Mouse (Mus musculus): ENCODE measurements around the gene Zfp90. TPM values are rescaled to one million over a fixed set of nuclear protein-coding genes. Genes with fewer than 3 reads are reported as not detected.

The Zfp90 gene
- polyA plus RNA-seq, 1 experiment, result 4.7 TPM

DNA sequence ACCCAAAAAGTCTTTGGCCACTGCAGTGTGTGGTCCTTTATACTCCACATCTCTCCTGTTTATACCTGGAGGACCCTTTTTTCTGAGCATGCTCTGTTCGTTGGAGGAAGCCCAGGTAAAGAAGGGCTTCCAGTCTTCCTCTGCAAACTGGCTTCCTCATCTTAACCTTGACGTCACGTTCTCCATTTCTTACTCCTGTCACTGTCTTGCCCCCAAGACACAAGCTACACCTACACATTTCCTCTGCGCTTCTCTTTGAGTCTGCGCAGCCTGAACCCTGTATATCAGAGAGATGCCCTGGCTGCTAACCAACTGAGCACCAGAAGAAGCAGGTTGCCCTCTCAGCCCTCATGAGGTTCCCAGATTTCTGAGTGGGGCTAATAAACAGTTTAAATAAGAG is 35.8 kb upstream of the Zfp90 start:
- TF ChIP-seq CTCF (IDR thresholded peaks at IDR 0.05; ENCODE audit: borderline replicate concordance, control insufficient read depth, extremely low read depth, insufficient read depth, low read length, poor library complexity), result no peak
- TF ChIP-seq POLR2A (IDR thresholded peaks at IDR 0.05; ENCODE audit: control insufficient read depth, extremely low read depth, insufficient read depth, low read length, poor library complexity), result no peak
- DNase-seq, result no peak
- WGBS, result 34% methylated on average over 5 of the region's 5 CpGs
- Histone ChIP-seq H3K27me3 (ENCODE audit: control insufficient read depth, insufficient read depth, low read length) (no peaks in the 10 kb centered on the region), H3K36me3 (ENCODE audit: control insufficient read depth, insufficient read depth, low read length) (no peaks in the 10 kb centered on the region), H3K4me3 (ENCODE audit: control insufficient read depth, insufficient read depth, low read length) (no peak overlapping the region), H3K27ac (ENCODE audit: control insufficient read depth, insufficient read depth, low read length) (no peak overlapping the region), H3K4me1 (replicated peaks; ENCODE audit: control insufficient read depth, insufficient read depth, low read length) (no peaks in the 10 kb centered on the region)

DNA sequence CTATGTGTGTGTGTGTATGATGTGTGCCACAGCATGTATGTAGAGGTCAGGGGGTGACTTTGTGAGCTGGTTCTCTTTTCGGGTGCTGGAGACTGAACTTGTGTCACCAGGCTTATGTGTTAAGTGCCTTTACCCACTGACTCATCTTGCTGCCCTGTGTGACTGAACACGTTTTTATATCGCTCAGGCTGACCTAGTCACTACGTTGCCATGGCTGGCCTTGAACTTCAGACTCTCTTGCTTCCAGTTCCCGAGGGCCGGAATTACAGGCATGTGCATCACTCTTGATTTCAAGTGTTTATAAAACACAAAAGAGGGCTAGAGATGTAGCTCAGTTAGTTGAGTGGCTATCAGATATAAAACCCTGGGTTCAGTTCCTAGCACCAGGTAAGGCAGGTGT is 34.1 kb upstream of the Zfp90 start:
- H3K27me3 ChIP-seq (ENCODE audit: control insufficient read depth, insufficient read depth, low read length), result no peaks in the 10 kb centered on the region

DNA sequence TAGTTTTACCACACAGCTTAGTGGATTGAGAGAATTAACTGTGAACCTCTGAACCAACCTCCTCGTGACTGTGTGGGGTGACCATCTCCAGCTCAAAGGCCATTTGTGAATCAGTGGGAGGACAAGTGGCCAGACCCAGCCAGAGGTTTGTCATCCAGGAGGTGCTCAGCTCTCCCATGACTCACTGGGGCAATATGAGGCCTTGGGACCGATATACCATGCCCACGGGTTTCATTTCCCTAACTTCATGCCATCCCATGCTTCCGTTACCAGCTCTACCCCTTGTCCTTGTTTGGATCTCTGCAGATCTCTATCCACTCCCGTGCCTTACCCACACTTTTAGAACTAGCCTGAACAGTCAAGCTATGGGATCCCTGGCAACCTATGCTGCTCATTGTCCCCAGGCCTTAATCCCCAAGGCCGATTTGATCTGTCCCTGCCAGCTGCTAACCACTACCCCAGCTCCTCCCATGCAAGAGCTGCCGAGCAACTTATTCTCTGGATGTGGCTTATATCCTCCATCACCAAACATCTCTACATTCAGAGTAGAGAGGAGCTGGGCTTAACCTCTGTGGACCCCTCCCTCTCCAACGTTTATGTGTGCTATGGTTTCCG is 27.2 kb upstream of the Zfp90 start:
- no peak for DNase-seq
- Histone ChIP-seq H3K4me3 (ENCODE audit: control insufficient read depth, insufficient read depth, low read length) (no peak overlapping the region), H3K4me1 (replicated peaks; ENCODE audit: control insufficient read depth, insufficient read depth, low read length) (no peaks in the 10 kb centered on the region), H3K27ac (ENCODE audit: control insufficient read depth, insufficient read depth, low read length) (no peak overlapping the region), H3K36me3 (ENCODE audit: control insufficient read depth, insufficient read depth, low read length) (no peaks in the 10 kb centered on the region), H3K27me3 (ENCODE audit: control insufficient read depth, insufficient read depth, low read length) (no peaks in the 10 kb centered on the region)
- WGBS, result 92% methylated on average over 9 of the region's 9 CpGs
- TF ChIP-seq POLR2A (IDR thresholded peaks at IDR 0.05; ENCODE audit: control insufficient read depth, extremely low read depth, insufficient read depth, low read length, poor library complexity) (no peak), CTCF (IDR thresholded peaks at IDR 0.05; ENCODE audit: borderline replicate concordance, control insufficient read depth, extremely low read depth, insufficient read depth, low read length, poor library complexity) (no peak)

More for the DNA sequence above, 34.1 kb upstream of the Zfp90 start:
- TF ChIP-seq POLR2A (IDR thresholded peaks at IDR 0.05; ENCODE audit: control insufficient read depth, extremely low read depth, insufficient read depth, low read length, poor library complexity) (no peak), CTCF (IDR thresholded peaks at IDR 0.05; ENCODE audit: borderline replicate concordance, control insufficient read depth, extremely low read depth, insufficient read depth, low read length, poor library complexity) (no peak)
- no peak overlapping the region for H3K27ac ChIP-seq (ENCODE audit: control insufficient read depth, insufficient read depth, low read length)
- DNase-seq, result no peak
- no peaks in the 10 kb centered on the region for H3K4me1 ChIP-seq (replicated peaks; ENCODE audit: control insufficient read depth, insufficient read depth, low read length)
- no peak overlapping the region for H3K4me3 ChIP-seq (ENCODE audit: control insufficient read depth, insufficient read depth, low read length)
- WGBS, result 97% methylated on average over 6 of the region's 6 CpGs
- no peaks in the 10 kb centered on the region for H3K36me3 ChIP-seq (ENCODE audit: control insufficient read depth, insufficient read depth, low read length)

DNA sequence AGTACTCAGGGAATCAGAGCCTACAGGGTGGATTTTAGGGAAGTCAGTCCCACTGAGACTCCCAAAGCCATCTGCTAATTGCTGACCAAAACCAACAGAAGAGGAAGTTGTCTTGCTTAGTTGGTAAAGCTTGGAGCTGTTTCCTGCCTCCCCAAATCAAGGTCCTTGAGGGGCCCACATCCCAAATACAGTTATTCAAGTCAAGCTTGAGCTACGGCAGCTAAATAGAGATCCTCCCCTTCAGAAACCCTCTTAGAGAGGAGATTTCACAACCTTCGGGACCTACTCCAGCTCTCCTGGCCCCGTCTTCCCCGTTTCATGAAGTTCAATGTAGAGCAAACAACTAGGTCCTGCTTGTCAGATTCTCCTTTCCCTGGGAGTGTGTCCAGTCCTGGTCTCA is 20.6 kb upstream of the Zfp90 start:
- WGBS, result 56% methylated on average over 4 of the region's 4 CpGs
- Histone ChIP-seq H3K4me3 (ENCODE audit: control insufficient read depth, insufficient read depth, low read length) (no peak overlapping the region), H3K27me3 (ENCODE audit: control insufficient read depth, insufficient read depth, low read length) (no peaks in the 10 kb centered on the region), H3K4me1 (replicated peaks; ENCODE audit: control insufficient read depth, insufficient read depth, low read length) (no peaks in the 10 kb centered on the region), H3K36me3 (ENCODE audit: control insufficient read depth, insufficient read depth, low read length) (no peaks in the 10 kb centered on the region), H3K27ac (ENCODE audit: control insufficient read depth, insufficient read depth, low read length) (no peak overlapping the region)
- DNase-seq, result no peak
- TF ChIP-seq CTCF (IDR thresholded peaks at IDR 0.05; ENCODE audit: borderline replicate concordance, control insufficient read depth, extremely low read depth, insufficient read depth, low read length, poor library complexity), result no peak

DNA sequence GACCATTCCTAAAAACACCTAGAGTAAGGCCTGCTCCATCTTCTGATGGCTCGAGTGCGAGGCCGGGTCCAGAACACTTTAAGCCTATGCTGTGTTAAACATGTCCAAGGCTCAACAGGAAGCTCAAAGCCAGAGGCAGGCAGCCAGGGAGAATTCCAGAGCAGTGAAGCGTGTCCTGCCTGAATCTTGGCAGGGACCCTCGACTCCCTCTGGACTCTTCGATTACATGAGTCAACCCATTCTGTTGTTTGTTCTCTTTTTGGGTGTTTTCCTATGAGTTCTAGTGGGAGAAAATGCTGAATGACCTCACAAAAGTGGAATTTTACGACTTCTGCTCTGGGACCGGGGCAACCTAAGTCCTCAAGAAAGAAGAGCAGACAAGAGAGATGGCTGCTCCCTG is 15.4 kb upstream of the Zfp90 start:
- no peak overlapping the region for H3K27ac ChIP-seq (ENCODE audit: control insufficient read depth, insufficient read depth, low read length)
- no peaks in the 10 kb centered on the region for H3K4me1 ChIP-seq (replicated peaks; ENCODE audit: control insufficient read depth, insufficient read depth, low read length)
- no peak for DNase-seq
- H3K36me3 ChIP-seq (ENCODE audit: control insufficient read depth, insufficient read depth, low read length), result no peaks in the 10 kb centered on the region
- H3K27me3 ChIP-seq (ENCODE audit: control insufficient read depth, insufficient read depth, low read length), result no peaks in the 10 kb centered on the region
- TF ChIP-seq POLR2A (IDR thresholded peaks at IDR 0.05; ENCODE audit: control insufficient read depth, extremely low read depth, insufficient read depth, low read length, poor library complexity) (no peak), CTCF (IDR thresholded peaks at IDR 0.05; ENCODE audit: borderline replicate concordance, control insufficient read depth, extremely low read depth, insufficient read depth, low read length, poor library complexity) (no peak)
- no peak overlapping the region for H3K4me3 ChIP-seq (ENCODE audit: control insufficient read depth, insufficient read depth, low read length)
- 67% methylated on average over 8 of the region's 8 CpGs for WGBS

DNA sequence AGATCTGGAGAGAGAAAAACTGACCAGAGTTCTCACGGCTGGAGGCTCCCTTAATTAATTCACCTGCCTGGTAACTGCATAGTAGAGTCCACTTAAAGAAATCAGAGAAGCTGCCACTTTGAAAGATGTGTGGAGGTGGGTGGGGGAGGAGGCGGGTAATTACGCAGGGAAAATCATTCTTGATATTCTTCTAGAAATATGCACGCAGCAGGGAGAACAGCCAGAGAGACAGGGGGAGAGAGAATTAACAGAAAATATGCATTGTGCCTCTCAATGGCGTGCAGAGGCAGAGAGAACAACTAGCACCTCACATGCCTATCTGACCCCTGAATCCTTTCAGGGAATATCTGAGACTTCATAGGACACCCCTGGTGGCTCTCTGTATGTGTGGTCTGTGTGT is 14.9 kb upstream of the Zfp90 start:
- no peaks in the 10 kb centered on the region for H3K36me3 ChIP-seq (ENCODE audit: control insufficient read depth, insufficient read depth, low read length)
- no peak overlapping the region for H3K4me3 ChIP-seq (ENCODE audit: control insufficient read depth, insufficient read depth, low read length)
- no peak for DNase-seq
- TF ChIP-seq POLR2A (IDR thresholded peaks at IDR 0.05; ENCODE audit: control insufficient read depth, extremely low read depth, insufficient read depth, low read length, poor library complexity), result no peak
- no peak for TF ChIP-seq CTCF (IDR thresholded peaks at IDR 0.05; ENCODE audit: borderline replicate concordance, control insufficient read depth, extremely low read depth, insufficient read depth, low read length, poor library complexity)
- H3K4me1 ChIP-seq (replicated peaks; ENCODE audit: control insufficient read depth, insufficient read depth, low read length), result no peaks in the 10 kb centered on the region
- WGBS, result 75% methylated on average over 5 of the region's 5 CpGs
- no peak overlapping the region for H3K27ac ChIP-seq (ENCODE audit: control insufficient read depth, insufficient read depth, low read length)
- no peaks in the 10 kb centered on the region for H3K27me3 ChIP-seq (ENCODE audit: control insufficient read depth, insufficient read depth, low read length)
